Mouse (Mus musculus): Measurements from ENCODE around the gene Eya2.

Gene Eya2

GRCm38 (mm10) chr2:165717182-165718176 lies 122.6 kb downstream of the Eya2 start:
- DNase-seq (ENCODE audit: low spot score), result no peak

- DNase-seq (ENCODE audit: low spot score), result no peak
These were observed 124.5 kb downstream of the Eya2 start for GRCm38 (mm10) chr2:165719382-165719781.

- DNase-seq (ENCODE audit: low spot score), result no peak
These were observed 127.1 kb downstream of the Eya2 start for GRCm38 (mm10) chr2:165721941-165722340.

GRCm38 (mm10) chr2:165732552-165733238 lies 137.9 kb downstream of the Eya2 start:
- no peak for DNase-seq (ENCODE audit: low spot score)

- no peak for DNase-seq (ENCODE audit: low spot score)
These were observed 138.9 kb downstream of the Eya2 start for GRCm38 (mm10) chr2:165733701-165734100.

- no peak for DNase-seq (ENCODE audit: low spot score)
These were observed 141.5 kb downstream of the Eya2 start for GRCm38 (mm10) chr2:165736297-165736696.

- DNase-seq (ENCODE audit: low spot score), result no peak
These were observed 145.5 kb downstream of the Eya2 start for GRCm38 (mm10) chr2:165740381-165740780.

GRCm38 (mm10) chr2:165740982-165741381 lies 146.2 kb downstream of the Eya2 start:
- no peak for DNase-seq (ENCODE audit: low spot score)

- no peak for DNase-seq (ENCODE audit: low spot score)
These were observed 146.8 kb downstream of the Eya2 start for GRCm38 (mm10) chr2:165741526-165742050.

GRCm38 (mm10) chr2:165742210-165742786 lies 147.5 kb downstream of the Eya2 start:
- DNase-seq (ENCODE audit: low spot score), result no peak

- no peak for DNase-seq (ENCODE audit: low spot score)
These were observed 150.7 kb downstream of the Eya2 start for GRCm38 (mm10) chr2:165745306-165746098.

- no peak for DNase-seq (ENCODE audit: low spot score)
These were observed 153.1 kb downstream of the Eya2 start for GRCm38 (mm10) chr2:165747975-165748374.

GRCm38 (mm10) chr2:165748426-165748825 lies 153.6 kb downstream of the Eya2 start:
- no peak for DNase-seq (ENCODE audit: low spot score)

- no peak for DNase-seq (ENCODE audit: low spot score)
These were observed 156.2 kb downstream of the Eya2 start for GRCm38 (mm10) chr2:165751068-165751467.

- no peak for DNase-seq (ENCODE audit: low spot score)
These were observed 157.9 kb downstream of the Eya2 start for GRCm38 (mm10) chr2:165752704-165753103.

- no peak for DNase-seq (ENCODE audit: low spot score)
These were observed 163.0 kb downstream of the Eya2 start for GRCm38 (mm10) chr2:165757799-165758198.

GRCm38 (mm10) chr2:165758534-165758933 lies 163.7 kb downstream of the Eya2 start:
- DNase-seq (ENCODE audit: low spot score), result no peak

- DNase-seq (ENCODE audit: low spot score), result no peak
These were observed 164.7 kb downstream of the Eya2 start for GRCm38 (mm10) chr2:165759421-165759985.

GRCm38 (mm10) chr2:165768805-165769358 lies 174.1 kb downstream of the Eya2 start:
- DNase-seq (ENCODE audit: low spot score), result no peak

- no peak for DNase-seq (ENCODE audit: low spot score)
These were observed 174.6 kb downstream of the Eya2 start for GRCm38 (mm10) chr2:165769375-165769948.

GRCm38 (mm10) chr2:165778927-165779326 lies 184.1 kb downstream of the Eya2 start:
- DNase-seq (ENCODE audit: low spot score), result no peak
